Mouse (Mus musculus) MEL (cell line): Measurements from ENCODE around the gene Cdk7. TPM values are rescaled to one million over a fixed set of nuclear protein-coding genes. Genes with fewer than 3 reads are reported as not detected.

Experiments used
- DNase-seq: peaks from one replicate; pipeline ENCODE4 v3.0.0; 2011; ENCODE audit warnings: low read depth, low spot score
- H3K27ac ChIP-seq: 2 replicates; pipeline ENCODE4 v1.5.1; 2012; ENCODE audit warnings: low read depth, mild to moderate bottlenecking, control low read depth, low read length, moderate library complexity; ENCODE audit not compliant: control insufficient read depth
- H3K27me3 ChIP-seq, 2 experiments: fragments of 150-350 bp in 1 of 2; sonication (generic) in 1 of 2; 2 replicates each; pipeline ENCODE4 v1.6.1; 2012; ENCODE audit warnings: low read length in 2 of 2, mild to moderate bottlenecking in 2 of 2, improper control_type of control experiment in 1 of 2, moderate library complexity in 1 of 2; ENCODE audit not compliant: insufficient read depth in 2 of 2, control insufficient read depth in 1 of 2
- H3K36me3 ChIP-seq, 2 experiments: 2 replicates each; pipeline ENCODE4 v1.6.1; 2012 to 2014; ENCODE audit warnings: low read length in 2 of 2, improper control_type of control experiment in 1 of 2, inconsistent platforms in 1 of 2, mild to moderate bottlenecking in 1 of 2; ENCODE audit not compliant: insufficient read depth in 2 of 2, control insufficient read depth in 1 of 2
- H3K4me1 ChIP-seq, 2 experiments: fragments of 150-350 bp in 1 of 2; sonication (generic) in 1 of 2; 2 replicates each; pipeline ENCODE4 v1.6.1; 2012; ENCODE audit warnings: low read length in 2 of 2, improper control_type of control experiment in 1 of 2, mild to moderate bottlenecking in 1 of 2; ENCODE audit not compliant: insufficient read depth in 2 of 2, control insufficient read depth in 1 of 2
- H3K4me3 ChIP-seq, 2 experiments: fragments of 150-350 bp in 1 of 2; sonication (generic) in 1 of 2; 2 replicates each; pipeline ENCODE4 v1.5.1; 2012; ENCODE audit warnings: low read depth in 2 of 2, low read length in 2 of 2, mild to moderate bottlenecking in 2 of 2, moderate library complexity in 2 of 2, control low read depth in 1 of 2, improper control_type of control experiment in 1 of 2; ENCODE audit not compliant: control insufficient read depth in 1 of 2, insufficient read depth in 1 of 2
- H3K79me2 ChIP-seq: 2 replicates; pipeline ENCODE4 v1.6.1; 2012; ENCODE audit warnings: mild to moderate bottlenecking, low read length, moderate library complexity; ENCODE audit not compliant: control insufficient read depth, poor library complexity, insufficient read depth
- H3K9ac ChIP-seq: 2 replicates; pipeline ENCODE4 v1.6.1; 2012; ENCODE audit warnings: low read depth, mild to moderate bottlenecking, control low read depth, low read length, moderate library complexity; ENCODE audit not compliant: control insufficient read depth, poor library complexity, severe bottlenecking
- H3K9me3 ChIP-seq: fragments of 150-350 bp; sonication (generic); replicated peaks from 2 replicates; pipeline ENCODE4 v1.6.1; 2012; ENCODE audit warnings: mild to moderate bottlenecking, low read length, improper control_type of control experiment, moderate library complexity; ENCODE audit not compliant: insufficient read depth
- CHD2 ChIP-seq: IDR thresholded peaks from 2 replicates; pipeline ENCODE4 v1.6.1; 2011; ENCODE audit warnings: low read length, improper control_type of control experiment
- CTCF ChIP-seq, 3 experiments: IDR thresholded peaks in 2 of 3; conservative IDR thresholded peaks in 1 of 3; 2 replicates each; pipeline ENCODE4 v1.5.1; 2011 to 2012; ENCODE audit warnings: low read length in 3 of 3, low read depth in 2 of 3, mild to moderate bottlenecking in 2 of 3, improper control_type of control experiment in 1 of 3, inconsistent platforms in 1 of 3, mixed read lengths in 1 of 3, moderate library complexity in 1 of 3; ENCODE audit not compliant: control insufficient read depth in 1 of 3, insufficient read depth in 1 of 3, poor library complexity in 1 of 3, severe bottlenecking in 1 of 3
- EP300 ChIP-seq, 2 experiments: IDR thresholded peaks; 2 replicates each; pipeline ENCODE4 v1.6.1; 2011; ENCODE audit warnings: improper control_type of control experiment in 2 of 2, low read length in 2 of 2, low read depth in 1 of 2, mild to moderate bottlenecking in 1 of 2
- HCFC1 ChIP-seq: IDR thresholded peaks from 2 replicates; pipeline ENCODE4 v1.6.1; 2012; ENCODE audit warnings: low read depth, mild to moderate bottlenecking, inconsistent platforms, low read length, improper control_type of control experiment, moderate library complexity
- MAFK ChIP-seq: IDR thresholded peaks from 2 replicates; pipeline ENCODE4 v1.6.1; 2011; ENCODE audit warnings: low read depth, mild to moderate bottlenecking, low read length, improper control_type of control experiment, borderline replicate concordance
- MXI1 ChIP-seq: IDR thresholded peaks from 2 replicates; pipeline ENCODE4 v1.6.1; 2011; ENCODE audit warnings: mild to moderate bottlenecking, low read depth, low read length, improper control_type of control experiment
- RAD21 ChIP-seq: IDR thresholded peaks from 2 replicates; pipeline ENCODE4 v1.6.1; 2011; ENCODE audit warnings: mild to moderate bottlenecking, low read depth, low read length, improper control_type of control experiment
- SMC3 ChIP-seq: IDR thresholded peaks from 2 replicates; pipeline ENCODE4 v1.6.1; 2011; ENCODE audit warnings: low read depth, low read length, improper control_type of control experiment
- TAL1 ChIP-seq: IDR thresholded peaks from 2 replicates; pipeline ENCODE4 v1.6.1; 2012; ENCODE audit warnings: mild to moderate bottlenecking, inconsistent platforms, low read length, moderate library complexity, mixed read lengths
- UBTF ChIP-seq: IDR thresholded peaks from 2 replicates; pipeline ENCODE4 v1.6.1; 2012; ENCODE audit warnings: low read depth, mild to moderate bottlenecking, inconsistent platforms, low read length, improper control_type of control experiment, moderate library complexity, borderline replicate concordance; ENCODE audit not compliant: insufficient read depth
- ZC3H11A ChIP-seq: IDR thresholded peaks from 2 replicates; pipeline ENCODE4 v1.6.1; 2012; ENCODE audit warnings: low read depth, mild to moderate bottlenecking, inconsistent platforms, low read length, improper control_type of control experiment
- polyA plus RNA-seq, 2 experiments: library from polyadenylated mRNA; stranded (reverse) in 1 of 2; unstranded in 1 of 2; fragments of >175 nt in 1 of 2; fragments of >200 nt in 1 of 2; gene quantifications; 2 replicates each; pipeline versions ENCODE4 v1.2.1 to v1.2.4; 2012; ENCODE audit warnings: low replicate concordance in 2 of 2, low read depth in 1 of 2; ENCODE audit not compliant: insufficient read length in 2 of 2, insufficient read depth in 1 of 2, missing spikeins in 1 of 2
- total RNA-seq: library from RNA; depleted of rRNA; stranded (reverse); fragments of 300-350 nt; gene quantifications from 2 replicates; pipeline ENCODE4 v1.2.3, GENCODE M21; 2012

Cdk7 gene
- total and polyA plus RNA-seq, 3 experiments = 67.7 to 87.1 TPM; not detected in 1

- Histone ChIP-seq H3K4me1 (peaks cover 0 to 3% of the 10 kb centered on the region in 2 experiments; a peak in 1 of 4 replicates), H3K4me3 (no peak overlapping the region), H3K27ac (no peak overlapping the region), H3K9me3 (no peaks in the 10 kb centered on the region), H3K36me3 (peaks cover 16 to 34% of the 10 kb centered on the region in 2 experiments), H3K9ac (no peak overlapping the region), H3K79me2 (no peaks in the 10 kb centered on the region), H3K27me3 (no peaks in the 10 kb centered on the region)
- TF ChIP-seq RAD21 (no peak), UBTF (no peak), TAL1 (0 out of 2 replicates have a peak, but pooled peaks have one; percentile 11), MAFK (no peak), CHD2 (no peak), EP300 (IDR thresholded peaks at IDR 0.05; ENCODE audit: low read depth in 1 of 2, low read length in 2 of 2) (peak; percentile 25 to 32; a peak in 1 of 4 replicates)
- DNase-seq = no peak
Measured at GRCm38 (mm10) chr13:100715467-100715866, 15.3 kb downstream of the Cdk7 start.

GRCm38 (mm10) chr13:100706206-100706605, 24.5 kb downstream of the Cdk7 start:
- no peak overlapping the region for H3K27ac ChIP-seq
- H3K9ac ChIP-seq = no peak overlapping the region
- TF ChIP-seq MXI1 (no peak), HCFC1 (no peak), SMC3 (no peak), CTCF (IDR thresholded peaks at IDR 0.05 in 2 of 3, conservative IDR thresholded peaks at IDR 0.05 in 1 of 3; ENCODE audit: control insufficient read depth in 1 of 3, insufficient read depth in 1 of 3, low read depth in 2 of 3, low read length in 3 of 3, poor library complexity in 1 of 3, severe bottlenecking in 1 of 3) (no peak)
- H3K4me1 ChIP-seq = no peaks in the 10 kb centered on the region
- H3K27me3 ChIP-seq = no peaks in the 10 kb centered on the region
- no peaks in the 10 kb centered on the region for H3K79me2 ChIP-seq
- peaks cover 4 to 48% of the 10 kb centered on the region in 2 experiments; a peak in 3 of 4 replicates for H3K36me3 ChIP-seq
- no peaks in the 10 kb centered on the region for H3K9me3 ChIP-seq
- no peak overlapping the region for H3K4me3 ChIP-seq
- DNase-seq = no peak

GRCm38 (mm10) chr13:100703468-100703867, 27.3 kb downstream of the Cdk7 start:
- H3K79me2 ChIP-seq = no peaks in the 10 kb centered on the region
- H3K4me1 ChIP-seq = no peaks in the 10 kb centered on the region
- no peak overlapping the region for H3K9ac ChIP-seq
- peak; percentile 50 for DNase-seq
- TF ChIP-seq ZC3H11A = no peak
- TF ChIP-seq CTCF (IDR thresholded peaks at IDR 0.05 in 2 of 3, conservative IDR thresholded peaks at IDR 0.05 in 1 of 3; ENCODE audit: control insufficient read depth in 1 of 3, insufficient read depth in 1 of 3, low read depth in 2 of 3, low read length in 3 of 3, poor library complexity in 1 of 3, severe bottlenecking in 1 of 3) = peak; percentile 25 to 44 (median 29); a peak in 4 of 6 replicates
- H3K27me3 ChIP-seq = no peaks in the 10 kb centered on the region
- no peak overlapping the region for H3K27ac ChIP-seq
- no peak overlapping the region for H3K4me3 ChIP-seq
- no peaks in the 10 kb centered on the region for H3K9me3 ChIP-seq
- H3K36me3 ChIP-seq = peaks cover 0 to 42% of the 10 kb centered on the region in 2 experiments; a peak in 2 of 4 replicates
